Mouse (Mus musculus): ENCODE results near the gene Alg14.

The Alg14 gene

GRCm38 (mm10) chr3:121330244-121330646, 38.7 kb downstream of the Alg14 start:
- no peak for DNase-seq (ENCODE audit: low read depth in 2 of 2, low spot score in 2 of 2)

GRCm38 (mm10) chr3:121336234-121336890, 44.8 kb downstream of the Alg14 start:
- DNase-seq (ENCODE audit: low read depth in 2 of 2, low spot score in 2 of 2): no peak

- no peak for DNase-seq (ENCODE audit: low read depth in 2 of 2, low spot score in 2 of 2)
These were observed 47.1 kb downstream of the Alg14 start for GRCm38 (mm10) chr3:121338687-121339086.

- DNase-seq (ENCODE audit: low read depth in 2 of 2, low spot score in 2 of 2): no peak
These were observed 48.8 kb downstream of the Alg14 start for GRCm38 (mm10) chr3:121340321-121340761.

- DNase-seq (ENCODE audit: low read depth in 2 of 2, low spot score in 2 of 2): no peak
These were observed 51.7 kb downstream of the Alg14 start for GRCm38 (mm10) chr3:121343224-121343623.

- DNase-seq (ENCODE audit: low read depth in 2 of 2, low spot score in 2 of 2): no peak
These were observed 52.7 kb downstream of the Alg14 start for GRCm38 (mm10) chr3:121344056-121344945.

- DNase-seq (ENCODE audit: low read depth in 2 of 2, low spot score in 2 of 2): peak in 1 of 2 experiments; percentile 6
These were observed 53.5 kb downstream of the Alg14 start for GRCm38 (mm10) chr3:121344951-121345642.

GRCm38 (mm10) chr3:121345643-121346000, 54.0 kb downstream of the Alg14 start:
- no peak for DNase-seq (ENCODE audit: low read depth in 2 of 2, low spot score in 2 of 2)

- no peak for DNase-seq (ENCODE audit: low read depth in 2 of 2, low spot score in 2 of 2)
These were observed 55.1 kb downstream of the Alg14 start for GRCm38 (mm10) chr3:121346507-121347267.

- no peak for DNase-seq (ENCODE audit: low read depth in 2 of 2, low spot score in 2 of 2)
These were observed 57.2 kb downstream of the Alg14 start for GRCm38 (mm10) chr3:121348792-121349191.

GRCm38 (mm10) chr3:121349334-121350169, 58.0 kb downstream of the Alg14 start:
- DNase-seq (ENCODE audit: low read depth in 2 of 2, low spot score in 2 of 2): no peak

GRCm38 (mm10) chr3:121351257-121351656, 59.7 kb downstream of the Alg14 start:
- no peak for DNase-seq (ENCODE audit: low read depth in 2 of 2, low spot score in 2 of 2)

GRCm38 (mm10) chr3:121354281-121354680, 62.7 kb downstream of the Alg14 start:
- DNase-seq (ENCODE audit: low read depth in 2 of 2, low spot score in 2 of 2): no peak

GRCm38 (mm10) chr3:121354861-121355470, 63.4 kb downstream of the Alg14 start:
- DNase-seq (ENCODE audit: low read depth in 2 of 2, low spot score in 2 of 2): no peak

GRCm38 (mm10) chr3:121355569-121355968, 64.0 kb downstream of the Alg14 start:
- DNase-seq (ENCODE audit: low read depth in 2 of 2, low spot score in 2 of 2): no peak

GRCm38 (mm10) chr3:121356111-121356510, 64.5 kb downstream of the Alg14 start:
- no peak for DNase-seq (ENCODE audit: low read depth in 2 of 2, low spot score in 2 of 2)

GRCm38 (mm10) chr3:121357030-121357429, 65.5 kb downstream of the Alg14 start:
- no peak for DNase-seq (ENCODE audit: low read depth in 2 of 2, low spot score in 2 of 2)

GRCm38 (mm10) chr3:121358285-121358684, 66.7 kb downstream of the Alg14 start:
- no peak for DNase-seq (ENCODE audit: low read depth in 2 of 2, low spot score in 2 of 2)

- DNase-seq (ENCODE audit: low read depth in 2 of 2, low spot score in 2 of 2): no peak
These were observed 67.3 kb downstream of the Alg14 start for GRCm38 (mm10) chr3:121358850-121359249.

GRCm38 (mm10) chr3:121359272-121359671, 67.7 kb downstream of the Alg14 start:
- DNase-seq (ENCODE audit: low read depth in 2 of 2, low spot score in 2 of 2): no peak
